Mouse (Mus musculus) intestine, embryonic 15.5 days (tissue): ENCODE measurements around the gene Pter. TPM values are rescaled to one million over a fixed set of nuclear protein-coding genes. Genes with fewer than 3 reads are reported as not detected.
A peak's percentile ranks its signal among the peaks of the same experiment; 100 is the strongest.

Source experiments
- ATAC-seq: fragments of 200-750 bp; cut with Nextera tagmentation; 2 replicates; pipeline ENCODE4 v1.8.0; 2017; ENCODE audit warnings: moderate TSS enrichment, moderate library complexity
- H3K27ac ChIP-seq: fragments of 300-500 bp; sonication (generic); 2 replicates; pipeline ENCODE4 v1.5.1; 2015; ENCODE audit warnings: mild to moderate bottlenecking, inconsistent platforms
- H3K27me3 ChIP-seq: fragments of 300-500 bp; sonication (generic); replicated peaks from 2 replicates; pipeline ENCODE4 v1.6.1; 2015; ENCODE audit warnings: inconsistent platforms
- H3K36me3 ChIP-seq: fragments of 300-500 bp; sonication (generic); 2 replicates; pipeline ENCODE4 v1.6.1; 2015; ENCODE audit warnings: inconsistent platforms
- H3K4me1 ChIP-seq: fragments of 300-500 bp; sonication (generic); replicated peaks from 2 replicates; pipeline ENCODE4 v1.6.1; 2015; ENCODE audit warnings: inconsistent platforms
- H3K4me2 ChIP-seq: fragments of 300-500 bp; sonication (generic); replicated peaks from 2 replicates; pipeline ENCODE4 v1.6.1; 2015; ENCODE audit warnings: mild to moderate bottlenecking, inconsistent platforms
- H3K4me3 ChIP-seq: fragments of 300-500 bp; sonication (generic); replicated peaks from 2 replicates; pipeline ENCODE4 v1.5.1; 2015; ENCODE audit warnings: inconsistent platforms
- H3K9ac ChIP-seq: fragments of 300-500 bp; sonication (generic); 2 replicates; pipeline ENCODE4 v1.6.1; 2015; ENCODE audit warnings: inconsistent platforms
- H3K9me3 ChIP-seq: fragments of 300-500 bp; sonication (generic); 2 replicates; pipeline ENCODE4 v1.6.1; 2016; ENCODE audit warnings: inconsistent platforms
- WGBS: fragments of 180-500 bp; shearing (Covaris S2); methylation state at CpG from one replicate; pipeline ENCODE4 v1.1.7; 2015; 5-methylcytosine and 5-hydroxymethylcytosine counted together
- polyA plus RNA-seq: library from polyadenylated mRNA; unstranded; fragments of >200 nt; fragmentation: Nextera tagmentation; extraction: Ambion mirVana; gene quantifications from 2 replicates; pipeline ENCODE4 v1.2.1, GENCODE M21; 2015

The Pter gene
- polyA plus RNA-seq, 1 experiment from 2014 or later: 38.2 TPM

GRCm38 (mm10) chr2:12938641-12939040 is 14.8 kb downstream of the Pter start:
- H3K4me1 ChIP-seq: no peaks in the 10 kb centered on the region
- H3K9ac ChIP-seq: no peak overlapping the region
- no peaks in the 10 kb centered on the region for H3K27me3 ChIP-seq
- H3K4me2 ChIP-seq: no peak overlapping the region
- no peak for ATAC-seq
- WGBS: 79% methylated on average over 2 of the region's 2 CpGs
- H3K27ac ChIP-seq: no peak overlapping the region
- H3K36me3 ChIP-seq: no peaks in the 10 kb centered on the region
- no peaks in the 10 kb centered on the region for H3K9me3 ChIP-seq
- H3K4me3 ChIP-seq: no peak overlapping the region

DNA sequence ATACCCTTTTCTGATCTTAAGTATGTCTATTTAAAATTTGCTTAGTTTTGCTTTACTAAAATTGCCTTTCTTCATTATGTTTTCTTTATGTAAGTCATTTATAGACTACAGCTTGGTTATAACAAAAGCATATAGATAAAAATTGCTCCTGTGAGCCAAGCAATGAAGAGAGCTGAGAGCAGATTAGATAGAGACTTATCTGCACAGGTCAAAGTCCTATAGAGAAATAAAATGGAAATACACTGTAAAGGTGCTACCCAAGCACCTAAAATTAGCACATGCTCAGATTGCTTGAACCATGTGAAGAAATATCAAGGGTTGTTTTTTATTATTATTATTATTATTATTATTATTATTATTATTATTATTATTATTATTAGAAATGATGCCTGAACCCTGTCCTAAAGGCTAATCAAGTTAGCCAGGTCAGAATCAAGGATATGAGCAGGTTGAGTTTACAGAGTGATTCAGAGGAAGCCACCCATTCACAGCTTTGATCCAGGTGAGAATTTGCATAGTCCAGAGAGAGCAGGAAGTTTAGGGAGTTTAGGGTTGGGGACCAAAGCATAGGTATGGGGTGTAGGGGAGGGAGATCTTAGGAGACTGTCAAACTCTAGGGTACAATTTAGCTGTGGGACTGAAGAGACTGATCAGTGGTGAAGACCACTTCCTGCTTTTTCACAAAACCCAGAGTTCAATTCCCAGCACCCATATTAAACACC is 33.0 kb downstream of the Pter start:
- Histone ChIP-seq H3K4me1 (no peaks in the 10 kb centered on the region), H3K4me2 (no peak overlapping the region), H3K9ac (no peak overlapping the region), H3K9me3 (no peaks in the 10 kb centered on the region), H3K4me3 (no peak overlapping the region), H3K36me3 (no peaks in the 10 kb centered on the region), H3K27me3 (no peaks in the 10 kb centered on the region), H3K27ac (no peak overlapping the region)
- peak; percentile 96 for ATAC-seq

DNA sequence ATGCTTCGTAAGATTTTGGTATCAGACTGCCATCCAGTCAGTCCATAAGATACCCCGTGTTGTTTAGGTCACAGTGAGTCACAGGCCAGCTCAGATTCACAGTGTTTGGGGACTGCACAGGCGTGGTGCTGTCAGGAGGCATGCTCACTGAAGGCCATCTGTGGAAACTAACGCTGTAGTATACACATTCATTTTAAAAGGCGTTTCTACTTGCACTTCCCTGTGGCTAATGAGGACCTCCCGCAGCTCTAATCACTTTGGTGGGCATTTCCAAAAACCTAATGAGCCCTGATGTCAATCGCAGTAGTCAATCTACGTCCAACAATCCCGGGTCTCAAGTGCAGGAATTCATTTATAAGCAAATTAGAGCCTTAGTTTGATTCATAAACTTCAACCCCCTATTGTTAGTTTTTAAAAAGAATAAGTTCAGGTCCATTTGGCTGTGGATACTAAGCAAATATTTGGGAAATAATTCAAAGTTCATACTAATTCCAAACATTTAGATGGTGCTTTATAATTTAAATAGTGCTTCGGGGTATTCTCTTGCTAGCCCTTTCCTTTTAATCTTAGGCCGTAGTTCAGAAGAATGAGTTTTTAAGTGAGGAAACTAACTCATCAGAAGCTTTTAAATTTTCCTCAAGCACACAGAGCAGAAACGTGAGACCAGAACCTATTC is 46.3 kb downstream of the Pter start:
- no peaks in the 10 kb centered on the region for H3K4me1 ChIP-seq
- H3K36me3 ChIP-seq: no peaks in the 10 kb centered on the region
- no peaks in the 10 kb centered on the region for H3K27me3 ChIP-seq
- no peak for ATAC-seq
- no peak overlapping the region for H3K27ac ChIP-seq
- no peak overlapping the region for H3K4me2 ChIP-seq
- WGBS: 72% methylated on average over 12 of the region's 12 CpGs
- no peak overlapping the region for H3K4me3 ChIP-seq
- no peaks in the 10 kb centered on the region for H3K9me3 ChIP-seq
- no peak overlapping the region for H3K9ac ChIP-seq

DNA sequence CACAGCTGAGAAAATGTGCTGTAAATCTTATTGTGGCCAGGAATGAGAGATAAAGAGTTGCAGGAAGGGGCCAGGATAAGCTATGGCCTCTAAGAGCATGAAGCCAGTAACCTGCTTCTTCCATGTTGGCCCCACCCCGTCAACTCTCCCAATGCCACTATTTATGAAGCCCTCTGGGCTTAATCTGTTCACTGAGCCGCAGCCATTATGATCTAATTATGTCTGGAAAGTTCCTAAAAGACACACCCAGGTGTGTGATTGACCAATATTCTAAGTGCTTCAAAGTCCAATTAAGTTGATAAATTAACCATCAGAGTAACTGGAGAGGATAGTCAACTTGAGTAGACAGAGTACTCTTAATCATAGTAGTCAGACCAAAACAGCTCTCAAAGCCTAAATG is 49.9 kb downstream of the Pter start:
- H3K9ac ChIP-seq: no peak overlapping the region
- peak; percentile 63; the same call in 1 of the 2 replicates for ATAC-seq
- no peaks in the 10 kb centered on the region for H3K4me1 ChIP-seq
- no peaks in the 10 kb centered on the region for H3K9me3 ChIP-seq
- H3K36me3 ChIP-seq: no peaks in the 10 kb centered on the region
- H3K27ac ChIP-seq: no peak overlapping the region
- H3K27me3 ChIP-seq: no peaks in the 10 kb centered on the region
- no peak overlapping the region for H3K4me3 ChIP-seq
- no peak overlapping the region for H3K4me2 ChIP-seq
- WGBS: 90% methylated on average over 2 of the region's 2 CpGs

DNA sequence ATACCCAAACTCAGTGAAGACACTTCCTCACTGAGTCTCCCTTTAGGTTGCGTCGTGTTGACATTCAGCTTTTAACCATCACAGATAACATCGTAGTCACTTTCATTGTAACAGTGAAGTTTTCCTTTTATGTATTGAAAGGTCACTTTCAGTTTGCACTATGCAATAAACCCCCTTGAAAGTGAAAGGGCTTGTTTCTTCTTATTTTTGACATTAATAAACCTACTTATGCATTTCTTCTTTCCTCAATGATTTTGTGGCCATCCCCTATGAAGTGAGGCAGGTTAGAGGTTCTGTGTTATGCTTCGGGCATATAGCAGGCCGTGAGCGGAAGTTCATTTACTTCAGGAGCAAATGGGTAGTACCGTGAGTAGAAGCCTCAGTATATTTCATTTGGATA is 53.5 kb downstream of the Pter start:
- Histone ChIP-seq H3K36me3 (no peaks in the 10 kb centered on the region), H3K27ac (no peak overlapping the region), H3K9me3 (no peaks in the 10 kb centered on the region), H3K9ac (no peak overlapping the region), H3K4me3 (no peak overlapping the region), H3K27me3 (no peaks in the 10 kb centered on the region), H3K4me1 (no peaks in the 10 kb centered on the region), H3K4me2 (no peak overlapping the region)
- WGBS: 91% methylated on average over 7 of the region's 7 CpGs
- ATAC-seq: no peak

DNA sequence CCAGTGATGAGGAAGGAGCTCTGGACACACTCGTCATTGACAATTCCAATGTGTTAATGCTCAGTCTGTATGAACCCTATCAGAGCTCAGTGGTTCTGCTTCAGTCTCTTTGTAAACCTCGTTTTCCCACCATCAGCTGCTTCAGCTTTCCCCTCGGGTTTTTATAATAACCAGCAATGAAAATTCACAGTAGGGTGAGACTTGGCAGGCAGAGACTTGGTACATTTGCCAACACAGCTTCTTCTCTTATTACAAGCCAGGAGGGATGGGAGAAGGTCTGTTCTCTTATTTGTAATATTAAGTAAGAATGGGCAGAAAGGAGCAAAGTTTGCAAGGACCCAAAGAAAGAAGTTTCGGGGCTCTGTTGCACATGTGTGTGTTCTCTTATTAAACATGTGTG is 54.9 kb downstream of the Pter start:
- H3K4me3 ChIP-seq: no peak overlapping the region
- no peaks in the 10 kb centered on the region for H3K4me1 ChIP-seq
- H3K9ac ChIP-seq: no peak overlapping the region
- H3K27ac ChIP-seq: no peak overlapping the region
- ATAC-seq: no peak
- H3K4me2 ChIP-seq: no peak overlapping the region
- no peaks in the 10 kb centered on the region for H3K36me3 ChIP-seq
- H3K27me3 ChIP-seq: no peaks in the 10 kb centered on the region
- 74% methylated on average over 4 of the region's 4 CpGs for WGBS
- no peaks in the 10 kb centered on the region for H3K9me3 ChIP-seq

DNA sequence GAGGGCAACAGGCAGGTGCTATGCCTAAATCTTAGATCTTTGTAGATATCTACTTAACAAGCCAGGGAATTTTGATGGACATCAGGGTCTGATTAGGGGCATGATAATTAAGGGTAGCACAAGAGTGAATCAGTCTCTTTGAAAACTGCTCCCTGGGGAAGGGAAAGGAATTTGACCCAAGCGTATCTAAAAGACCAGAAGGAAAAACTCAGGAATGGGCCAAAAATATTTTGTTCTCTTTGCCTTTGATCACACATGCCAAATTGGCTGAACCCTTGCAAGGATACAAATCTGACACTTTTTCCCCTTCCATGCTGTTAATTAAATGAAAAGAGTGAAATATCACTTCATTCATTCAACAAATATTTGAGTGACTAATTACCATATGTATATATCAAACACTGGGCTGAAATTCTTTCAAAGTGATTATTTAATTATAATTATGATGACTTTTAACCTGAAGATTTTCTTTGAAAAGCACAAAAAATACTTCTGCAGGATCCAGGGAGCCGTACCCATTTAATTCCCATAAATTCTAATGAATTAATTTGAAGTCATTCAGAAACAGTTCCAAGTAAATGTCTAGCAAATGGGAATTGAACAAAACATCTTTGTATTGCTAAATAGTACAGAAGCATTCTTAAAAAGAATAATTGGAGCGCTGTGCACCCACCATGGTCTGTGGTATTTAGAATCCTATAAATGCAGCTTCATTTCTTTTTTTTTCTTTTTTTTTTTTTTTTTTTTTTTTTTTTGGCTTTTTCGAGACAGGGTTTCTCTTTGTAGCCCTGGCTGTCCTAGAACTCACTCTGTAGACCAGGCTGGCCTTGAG is 61.3 kb downstream of the Pter start:
- no peaks in the 10 kb centered on the region for H3K4me1 ChIP-seq
- ATAC-seq: no peak
- WGBS: 80% methylated on average over 4 of the region's 4 CpGs
- H3K27ac ChIP-seq: no peak overlapping the region
- H3K36me3 ChIP-seq: no peaks in the 10 kb centered on the region
- no peak overlapping the region for H3K9ac ChIP-seq
- H3K4me3 ChIP-seq: no peak overlapping the region
- H3K9me3 ChIP-seq: no peaks in the 10 kb centered on the region
- no peaks in the 10 kb centered on the region for H3K27me3 ChIP-seq
- no peak overlapping the region for H3K4me2 ChIP-seq

- H3K4me2 ChIP-seq: no peak overlapping the region
- H3K36me3 ChIP-seq: no peaks in the 10 kb centered on the region
- no peaks in the 10 kb centered on the region for H3K9me3 ChIP-seq
- no peak for ATAC-seq
- no peak overlapping the region for H3K27ac ChIP-seq
- no peak overlapping the region for H3K4me3 ChIP-seq
- H3K4me1 ChIP-seq: no peaks in the 10 kb centered on the region
- no peak overlapping the region for H3K9ac ChIP-seq
- H3K27me3 ChIP-seq: no peaks in the 10 kb centered on the region
- WGBS: 61% methylated on average over 2 of the region's 2 CpGs
These were observed 76.2 kb downstream of the Pter start for GRCm38 (mm10) chr2:13000026-13000425.

DNA sequence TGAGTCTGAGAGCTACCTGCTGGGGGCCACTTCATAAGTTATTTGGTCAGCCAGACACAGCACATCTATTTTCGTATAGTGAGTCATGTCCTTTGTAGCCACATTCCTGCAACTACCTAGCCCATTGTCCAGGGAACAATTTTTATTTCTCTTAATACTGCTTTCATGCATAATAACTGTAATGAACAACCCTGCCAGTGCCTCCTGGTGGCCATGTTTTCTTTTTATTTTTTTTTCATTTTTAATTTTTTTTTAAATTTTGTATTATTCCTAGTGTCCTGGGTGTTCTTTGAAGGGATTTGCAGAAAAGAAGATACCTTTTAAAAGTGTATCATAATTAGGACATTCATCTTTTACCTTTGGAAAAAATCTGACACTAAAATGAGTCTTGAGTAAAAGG is 84.6 kb downstream of the Pter start:
- peaks cover 34% of the 10 kb centered on the region for H3K27me3 ChIP-seq

DNA sequence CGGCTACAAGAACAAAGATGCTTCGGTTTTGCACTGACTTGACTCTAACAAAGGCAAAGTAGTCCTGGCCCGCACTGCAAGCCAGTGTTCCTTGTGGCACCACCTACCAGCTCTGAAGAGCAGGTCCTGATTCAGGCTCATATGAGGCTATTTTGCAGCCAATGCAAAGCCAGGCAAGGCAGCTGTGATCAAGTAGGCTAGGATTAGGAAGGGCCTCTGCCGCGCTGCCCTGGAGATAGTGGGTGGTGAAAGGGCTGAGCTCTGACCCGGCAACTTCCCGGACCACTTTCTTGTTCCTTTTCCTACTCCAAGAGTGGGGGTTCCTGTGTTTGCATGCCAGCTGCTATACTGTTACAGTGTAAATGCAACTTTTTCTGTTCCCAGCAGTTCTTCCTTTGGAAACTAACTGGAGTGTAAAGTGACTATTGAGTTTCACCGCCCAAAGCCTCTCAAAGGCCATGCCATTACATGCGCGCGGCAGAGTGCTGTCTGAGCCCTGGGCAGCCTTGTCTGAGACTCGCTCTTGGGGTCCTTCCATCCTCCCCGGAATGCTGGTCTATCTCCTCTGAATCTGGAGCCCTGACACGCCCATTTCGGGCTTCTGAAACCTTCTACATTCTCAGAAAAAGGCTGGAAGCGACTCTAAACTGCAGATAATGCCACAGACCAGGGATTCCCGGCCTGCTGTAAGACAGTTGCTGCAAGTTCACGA is 85.6 kb downstream of the Pter start:
- peak overlapping the region; percentile 100 for H3K4me2 ChIP-seq
- no peaks in the 10 kb centered on the region for H3K36me3 ChIP-seq
- WGBS: 22% methylated on average over 18 of the region's 18 CpGs
- H3K9me3 ChIP-seq: no peaks in the 10 kb centered on the region
- ATAC-seq: no peak
- no peak overlapping the region for H3K27ac ChIP-seq
- peaks cover 34% of the 10 kb centered on the region for H3K27me3 ChIP-seq
- H3K4me1 ChIP-seq: peaks cover 19% of the 10 kb centered on the region
- H3K9ac ChIP-seq: 0 out of 2 replicates have a peak overlapping the region, but pooled peaks have one; percentile 28
- H3K4me3 ChIP-seq: peak overlapping the region; percentile 54

More for the DNA sequence above, 84.6 kb downstream of the Pter start:
- no peak for ATAC-seq
- Histone ChIP-seq H3K4me1 (peaks cover 19% of the 10 kb centered on the region), H3K4me3 (no peak overlapping the region), H3K36me3 (no peaks in the 10 kb centered on the region), H3K27ac (no peak overlapping the region), H3K9me3 (no peaks in the 10 kb centered on the region), H3K9ac (no peak overlapping the region), H3K4me2 (no peak overlapping the region)
- 80% methylated on average over 1 of the region's 1 CpGs for WGBS

- peak overlapping the region; percentile 100 for H3K4me2 ChIP-seq
- H3K9me3 ChIP-seq: no peaks in the 10 kb centered on the region
- no peak overlapping the region for H3K27ac ChIP-seq
- ATAC-seq: peak; percentile 57
- 6% methylated on average over 31 of the region's 31 CpGs for WGBS
- peaks cover 19% of the 10 kb centered on the region for H3K4me1 ChIP-seq
- peak overlapping the region; percentile 54 for H3K4me3 ChIP-seq
- no peaks in the 10 kb centered on the region for H3K36me3 ChIP-seq
- peaks cover 34% of the 10 kb centered on the region for H3K27me3 ChIP-seq
- H3K9ac ChIP-seq: 0 out of 2 replicates have a peak overlapping the region, but pooled peaks have one; percentile 28
These were observed 86.2 kb downstream of the Pter start for GRCm38 (mm10) chr2:13010030-13010459.
